Mouse (Mus musculus) hindbrain, embryonic 14.5 days (tissue): ENCODE measurements around the gene Sytl1. TPM values are rescaled to one million over a fixed set of nuclear protein-coding genes. Genes with fewer than 3 reads are reported as not detected.

Source experiments
- ATAC-seq: fragments of 200-750 bp; cut with Nextera tagmentation; 2 replicates; pipeline ENCODE4 v1.8.0; 2017; ENCODE audit warnings: moderate number of reproducible peaks, mild to moderate bottlenecking, moderate TSS enrichment, moderate library complexity; ENCODE audit not compliant: low FRiP score
- DNase-seq: peaks from one replicate; pipeline ENCODE4 v3.0.0-alpha.2; 2015; ENCODE audit warnings: low spot score
- H3K27ac ChIP-seq: fragments of 300-500 bp; sonication (generic); 2 replicates; pipeline ENCODE4 v1.5.1; 2014; ENCODE audit warnings: mild to moderate bottlenecking, moderate library complexity
- H3K27me3 ChIP-seq: fragments of 300-500 bp; sonication (generic); 2 replicates; pipeline ENCODE4 v1.6.1; 2014; ENCODE audit warnings: mild to moderate bottlenecking, low read length, mixed read lengths; ENCODE audit not compliant: control insufficient read depth, insufficient read depth
- H3K36me3 ChIP-seq: fragments of 300-500 bp; sonication (generic); replicated peaks from 2 replicates; pipeline ENCODE4 v1.6.1; 2014; ENCODE audit not compliant: control insufficient read depth, insufficient read depth
- H3K4me1 ChIP-seq: fragments of 300-500 bp; sonication (generic); replicated peaks from 2 replicates; pipeline ENCODE4 v1.6.1; 2014; ENCODE audit warnings: antibody characterized with exemption, low read length, mixed read lengths; ENCODE audit not compliant: control insufficient read depth, insufficient read depth
- H3K4me2 ChIP-seq: fragments of 300-500 bp; sonication (generic); replicated peaks from 2 replicates; pipeline ENCODE4 v1.6.1; 2014; ENCODE audit warnings: mild to moderate bottlenecking, moderate library complexity
- H3K4me3 ChIP-seq: fragments of 300-500 bp; sonication (generic); replicated peaks from 2 replicates; pipeline ENCODE4 v1.5.1; 2014; ENCODE audit warnings: mild to moderate bottlenecking, low read length
- H3K9ac ChIP-seq: fragments of 300-500 bp; sonication (generic); 2 replicates; pipeline ENCODE4 v1.6.1; 2014
- H3K9me3 ChIP-seq: fragments of 300-500 bp; sonication (generic); 2 replicates; pipeline ENCODE4 v1.6.1; 2016; ENCODE audit warnings: low read length; ENCODE audit not compliant: control insufficient read depth
- WGBS: fragments of 180-500 bp; shearing (Covaris S2); extraction: QIAGEN DNeasy Blood & Tissue Kit; methylation state at CpG from one replicate; pipeline ENCODE4 v1.1.7; 2014; 5-methylcytosine and 5-hydroxymethylcytosine counted together
- polyA plus RNA-seq: library from polyadenylated mRNA; unstranded; fragments of >200 nt; fragmentation: Nextera tagmentation; extraction: Ambion mirVana; gene quantifications from 2 replicates; pipeline ENCODE4 v1.2.1, GENCODE M21; 2014

Gene Sytl1
- polyA plus RNA-seq, 1 experiment from 2014 or later = 0.43 TPM

DNA sequence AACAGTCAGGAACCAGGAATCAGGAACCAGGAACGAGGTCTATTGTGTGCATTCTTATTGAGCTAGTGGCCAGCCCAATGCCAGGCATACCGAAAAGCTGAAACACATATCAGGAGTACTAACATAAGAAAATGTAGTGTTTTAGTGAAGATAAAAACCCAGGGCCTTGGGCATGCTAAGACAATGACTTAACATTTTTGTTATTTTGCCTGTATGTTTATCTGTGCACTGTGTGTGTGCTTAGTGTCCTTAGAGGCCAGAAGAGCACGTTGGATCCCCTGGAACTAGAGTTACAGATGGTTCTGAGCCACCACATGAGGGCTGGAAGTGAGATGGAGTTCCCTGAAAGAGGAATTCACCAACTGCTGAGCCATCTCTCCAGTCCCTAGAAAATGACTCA is 22.4 kb upstream of the Sytl1 start:
- DNase-seq = no peak
- Histone ChIP-seq H3K4me1 (0 out of 2 replicates have a peak, but pooled peaks cover 4% of the 10 kb centered on the region), H3K9me3 (no peaks in the 10 kb centered on the region), H3K27me3 (no peaks in the 10 kb centered on the region), H3K4me3 (no peak overlapping the region), H3K27ac (no peak overlapping the region), H3K36me3 (no peaks in the 10 kb centered on the region), H3K9ac (no peak overlapping the region), H3K4me2 (no peak overlapping the region)
- 72% methylated on average over 3 of the region's 3 CpGs for WGBS
- ATAC-seq = no peak

DNA sequence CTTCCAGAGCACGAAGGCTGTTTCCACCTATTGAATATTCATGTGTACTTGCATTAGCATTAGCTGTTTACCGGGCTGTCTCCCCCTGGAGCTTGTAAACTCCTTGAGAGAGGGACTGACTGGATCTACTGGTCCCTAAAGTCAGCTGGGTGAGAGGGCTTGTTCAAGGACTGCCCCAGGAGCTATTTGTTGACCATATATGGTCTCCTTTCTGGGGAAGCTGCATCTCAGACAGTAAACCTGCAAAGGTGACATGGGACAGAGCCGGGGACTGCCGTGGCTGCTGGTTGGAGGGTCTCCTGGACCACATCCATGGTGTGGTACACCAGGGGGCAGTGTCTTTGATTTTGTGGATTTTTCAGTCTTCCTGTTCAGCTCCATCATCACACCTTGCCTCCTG is 19.7 kb upstream of the Sytl1 start:
- H3K27me3 ChIP-seq = no peaks in the 10 kb centered on the region
- ATAC-seq (no peak), DNase-seq (no peak)
- 21% methylated on average over 4 of the region's 4 CpGs for WGBS
- H3K9me3 ChIP-seq = no peaks in the 10 kb centered on the region
- H3K27ac ChIP-seq = no peak overlapping the region
- no peak overlapping the region for H3K4me3 ChIP-seq
- no peak overlapping the region for H3K4me2 ChIP-seq
- 0 out of 2 replicates have a peak, but pooled peaks cover 11% of the 10 kb centered on the region for H3K4me1 ChIP-seq
- H3K36me3 ChIP-seq = no peaks in the 10 kb centered on the region
- no peak overlapping the region for H3K9ac ChIP-seq

DNA sequence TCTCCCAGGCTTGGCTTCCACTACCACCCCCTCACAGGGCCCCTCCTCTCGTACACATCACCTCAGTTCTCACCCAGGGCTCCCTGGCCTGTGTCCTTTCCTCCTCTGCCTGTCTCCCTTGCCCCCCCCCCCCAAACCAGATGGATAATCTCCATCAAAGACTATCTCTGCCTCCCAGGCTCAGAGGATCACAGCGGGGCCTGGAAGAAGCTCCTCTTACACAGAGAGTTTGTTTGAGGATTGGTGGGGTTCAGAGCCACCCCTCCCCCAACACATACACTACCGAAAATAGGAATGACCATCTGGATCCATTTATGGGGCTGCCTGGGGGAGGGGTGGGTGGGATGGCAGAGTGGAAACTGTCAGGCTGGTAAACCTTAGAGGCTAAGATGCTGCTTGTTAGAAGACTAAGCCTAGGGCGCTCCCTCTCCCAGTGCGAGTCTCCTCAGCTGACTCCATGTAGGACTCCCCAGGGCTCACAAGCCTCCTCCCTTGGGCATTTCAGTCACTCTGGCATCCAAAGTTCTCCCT is 19.1 kb upstream of the Sytl1 start:
- H3K4me1 ChIP-seq = 0 out of 2 replicates have a peak, but pooled peaks cover 11% of the 10 kb centered on the region
- ATAC-seq (no peak), DNase-seq (no peak)
- no peak overlapping the region for H3K9ac ChIP-seq
- no peaks in the 10 kb centered on the region for H3K9me3 ChIP-seq
- WGBS = 25% methylated on average over 5 of the region's 5 CpGs
- no peaks in the 10 kb centered on the region for H3K27me3 ChIP-seq
- no peaks in the 10 kb centered on the region for H3K36me3 ChIP-seq
- no peak overlapping the region for H3K4me3 ChIP-seq
- H3K4me2 ChIP-seq = no peak overlapping the region
- H3K27ac ChIP-seq = no peak overlapping the region

DNA sequence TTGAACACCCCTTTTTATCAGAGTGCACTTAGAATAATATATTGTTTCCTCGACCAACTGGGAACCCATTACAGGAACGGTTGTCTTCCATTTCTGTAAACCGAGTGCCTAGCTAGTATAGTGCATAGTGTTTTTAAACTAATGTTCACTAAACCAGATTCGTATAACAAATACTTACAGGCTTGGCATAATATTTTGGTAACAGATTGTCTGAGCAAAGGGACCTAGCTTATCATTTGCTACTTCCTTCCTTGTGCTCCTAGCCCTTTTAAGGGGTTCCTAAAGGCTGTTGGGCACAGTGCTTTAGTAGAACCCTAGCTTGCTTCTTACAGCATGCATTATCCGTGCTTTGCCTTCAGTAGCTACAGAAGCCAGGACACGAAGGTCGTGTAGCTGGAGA is 18.6 kb upstream of the Sytl1 start:
- 0 out of 2 replicates have a peak overlapping the region, but pooled peaks have one; percentile 16 for H3K27ac ChIP-seq
- H3K27me3 ChIP-seq = no peaks in the 10 kb centered on the region
- H3K9ac ChIP-seq = no peak overlapping the region
- WGBS = 49% methylated on average over 7 of the region's 7 CpGs
- no peaks in the 10 kb centered on the region for H3K36me3 ChIP-seq
- ATAC-seq = no peak
- no peaks in the 10 kb centered on the region for H3K9me3 ChIP-seq
- no peak overlapping the region for H3K4me2 ChIP-seq
- H3K4me1 ChIP-seq = peaks cover 14% of the 10 kb centered on the region
- H3K4me3 ChIP-seq = no peak overlapping the region
- DNase-seq = no peak

DNA sequence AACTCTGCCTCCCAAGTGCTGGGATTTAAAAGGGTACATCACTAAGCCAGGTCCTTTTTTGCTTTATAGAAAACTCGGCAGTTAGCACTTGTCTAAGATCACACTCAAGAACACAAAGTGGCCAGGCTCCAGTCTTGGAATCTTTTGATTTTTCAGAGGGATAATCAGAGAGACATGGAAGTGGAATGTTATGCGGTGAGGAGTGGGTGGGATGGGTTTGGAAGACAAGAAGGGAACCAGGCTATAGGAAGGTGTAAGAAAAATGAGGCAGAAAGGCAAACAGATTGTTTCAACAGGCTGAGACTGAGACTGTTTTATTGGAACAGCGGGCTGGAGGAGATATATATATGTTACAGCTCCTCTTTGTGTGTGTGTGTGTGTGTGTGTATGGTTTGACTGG is 15.6 kb upstream of the Sytl1 start:
- DNase-seq = no peak
- Histone ChIP-seq H3K27ac (peak overlapping the region; percentile 93), H3K4me2 (peak overlapping the region; percentile 74), H3K4me3 (peak overlapping the region; percentile 76), H3K9ac (peak overlapping the region; percentile 89), H3K36me3 (peaks cover 4% of the 10 kb centered on the region; the same call in 1 of the 2 replicates), H3K9me3 (no peaks in the 10 kb centered on the region), H3K27me3 (no peaks in the 10 kb centered on the region), H3K4me1 (peaks cover 26% of the 10 kb centered on the region)
- WGBS = 88% methylated on average over 3 of the region's 3 CpGs
- no peak for ATAC-seq

DNA sequence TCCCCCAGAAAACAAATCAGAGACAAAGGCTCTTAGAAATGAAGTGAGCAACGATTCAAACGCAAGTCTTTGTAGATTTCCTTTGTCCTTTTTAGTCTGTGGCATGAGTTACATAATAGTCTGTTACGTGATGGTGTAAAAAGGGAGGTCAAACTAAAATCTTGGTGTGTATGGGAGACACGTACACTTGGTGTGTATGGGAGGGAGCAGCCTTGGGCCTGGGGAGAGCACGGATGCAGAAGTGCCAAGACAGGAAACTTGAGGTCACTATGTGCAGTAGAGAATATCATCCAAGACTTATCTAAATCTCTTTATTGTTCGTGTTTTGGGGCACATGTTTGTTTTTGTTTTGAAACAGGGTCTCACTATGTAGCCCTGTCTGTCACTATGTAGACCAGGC is 15.2 kb upstream of the Sytl1 start:
- Histone ChIP-seq H3K36me3 (peaks cover 4% of the 10 kb centered on the region; the same call in 1 of the 2 replicates), H3K27ac (peak overlapping the region; percentile 93), H3K9ac (peak overlapping the region; percentile 89), H3K4me1 (peaks cover 26% of the 10 kb centered on the region), H3K9me3 (no peaks in the 10 kb centered on the region), H3K4me3 (peak overlapping the region; percentile 76), H3K4me2 (peak overlapping the region; percentile 74), H3K27me3 (no peaks in the 10 kb centered on the region)
- DNase-seq (no peak), ATAC-seq (0 out of 2 replicates have a peak, but pooled peaks have one; percentile 7)
- WGBS = 32% methylated on average over 6 of the region's 6 CpGs

DNA sequence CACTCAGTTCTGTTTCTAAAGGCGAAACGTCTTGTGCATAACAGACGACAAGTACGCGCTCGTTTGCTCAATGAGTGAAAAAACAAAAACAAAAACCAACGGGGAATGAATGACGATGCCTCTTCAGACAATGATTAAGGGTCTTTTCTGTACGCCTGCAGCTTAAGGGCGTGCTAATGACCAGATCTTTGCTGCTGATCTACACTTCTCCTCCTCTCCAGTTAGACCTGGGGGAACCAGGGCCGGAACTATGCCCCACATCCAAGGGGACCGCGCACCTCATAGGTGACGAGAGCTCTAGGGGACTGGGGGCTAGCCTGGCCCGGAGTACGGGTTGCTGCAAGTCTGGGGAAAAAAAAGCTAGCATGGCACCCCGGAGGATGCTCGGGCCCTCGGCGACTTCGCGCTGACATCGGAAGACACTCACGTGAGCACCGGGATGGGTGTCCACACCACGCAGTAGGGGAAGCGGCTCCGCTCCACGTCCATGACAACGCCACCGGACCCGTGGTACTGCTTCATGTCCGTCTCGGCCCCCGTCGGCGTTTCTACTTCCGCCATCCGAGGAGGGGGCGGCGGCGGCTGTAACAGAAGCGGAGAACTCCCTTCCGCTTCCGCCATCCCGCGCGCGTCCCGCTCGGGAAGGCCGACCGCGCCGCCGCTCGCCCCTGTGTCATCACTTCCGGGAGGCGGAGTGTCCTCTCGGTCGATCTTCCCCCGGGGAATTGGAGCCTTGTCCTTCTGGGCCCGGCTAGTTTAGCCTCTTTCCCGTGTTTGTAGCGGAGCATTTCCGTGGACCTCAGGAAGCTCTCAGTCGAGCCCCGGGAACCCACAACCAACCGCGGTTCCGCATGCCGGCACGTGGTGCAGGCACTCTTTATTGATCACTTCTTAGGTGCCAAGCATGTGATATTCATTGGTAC is 14.5 kb upstream of the Sytl1 start, which contains the start of gene Tmem222:
TSS of gene Tmem222 (minus strand) at position 689 of the 923 bp plus-strand sequence.
- peak; percentile 93 for ATAC-seq
- Histone ChIP-seq H3K9me3 (no peaks in the 10 kb centered on the region), H3K4me1 (peaks cover 22% of the 10 kb centered on the region), H3K36me3 (peaks cover 4% of the 10 kb centered on the region; the same call in 1 of the 2 replicates), H3K4me2 (peak within 1 kb of the TSS; percentile 74), H3K4me3 (peak within 1 kb of the TSS; percentile 76), H3K27me3 (no peaks in the 10 kb centered on the region), H3K27ac (peak within 1 kb of the TSS; percentile 93), H3K9ac (peak within 1 kb of the TSS; percentile 89)
- peak; percentile 97 for DNase-seq
- WGBS = under 1% methylated on average over 73 of the region's 73 CpGs

DNA sequence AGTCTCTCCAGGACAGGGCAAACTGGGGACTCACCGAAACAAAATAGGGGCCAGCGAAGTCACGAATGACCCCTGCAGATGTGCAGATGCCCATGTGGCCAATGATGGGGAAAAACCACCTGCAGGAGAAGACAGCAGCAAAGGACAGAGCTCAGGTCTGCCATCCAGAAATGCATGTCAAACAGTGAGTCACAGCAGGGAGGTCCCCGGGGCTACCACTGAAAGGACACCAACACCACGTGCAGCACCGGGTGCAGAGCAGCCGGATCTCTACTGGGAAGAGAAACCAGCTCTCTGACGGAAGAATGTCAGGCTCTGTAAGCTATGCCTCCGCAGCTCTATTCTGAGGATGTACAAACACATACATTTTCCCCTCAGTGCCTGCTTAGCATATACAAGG is 8.0 kb upstream of the Sytl1 start:
- WGBS = 90% methylated on average over 9 of the region's 9 CpGs
- Histone ChIP-seq H3K4me3 (no peak overlapping the region), H3K4me1 (peaks cover 6% of the 10 kb centered on the region), H3K36me3 (peaks cover 51% of the 10 kb centered on the region), H3K27ac (no peak overlapping the region), H3K4me2 (no peak overlapping the region), H3K9ac (no peak overlapping the region), H3K9me3 (no peaks in the 10 kb centered on the region), H3K27me3 (no peaks in the 10 kb centered on the region)
- no peak for DNase-seq
- no peak for ATAC-seq

DNA sequence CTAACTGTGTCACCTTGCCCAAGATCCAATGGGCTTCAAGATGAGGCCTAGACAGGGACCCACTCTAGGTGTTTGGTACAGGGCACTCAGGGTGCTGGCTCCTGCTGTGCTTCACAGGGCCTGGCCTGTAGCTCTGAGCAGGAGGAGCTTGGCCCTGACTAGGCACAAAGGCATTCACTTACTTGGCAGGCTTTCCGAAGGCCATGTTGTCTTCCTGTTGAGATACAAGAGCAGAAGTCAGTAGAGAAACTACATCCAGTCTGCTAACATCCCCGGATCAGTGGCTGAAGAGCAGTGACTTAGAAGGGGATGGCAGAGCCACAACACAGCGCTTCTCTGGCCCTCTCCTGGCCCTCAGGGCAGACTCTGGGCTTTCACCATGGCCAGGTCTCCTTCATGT is 6.7 kb upstream of the Sytl1 start:
- no peak for DNase-seq
- no peaks in the 10 kb centered on the region for H3K9me3 ChIP-seq
- no peaks in the 10 kb centered on the region for H3K27me3 ChIP-seq
- no peak overlapping the region for H3K27ac ChIP-seq
- H3K36me3 ChIP-seq = peaks cover 64% of the 10 kb centered on the region
- WGBS = 90% methylated on average over 3 of the region's 3 CpGs
- ATAC-seq = no peak
- H3K9ac ChIP-seq = no peak overlapping the region
- H3K4me1 ChIP-seq = no peaks in the 10 kb centered on the region
- H3K4me2 ChIP-seq = no peak overlapping the region
- no peak overlapping the region for H3K4me3 ChIP-seq
